Mouse (Mus musculus) Patski (cell line): ENCODE measurements around the gene Nsmf. TPM values are rescaled to one million over a fixed set of nuclear protein-coding genes. Genes with fewer than 3 reads are reported as not detected.

Experiments
- ATAC-seq: fragments of 100-300 bp; one replicate; pipeline ENCODE4 v1.8.0; 2021
- CTCF ChIA-PET: fragments of 350-600 bp; sonication (Branson Sonifier 250); formaldehyde crosslinking; loops from one replicate; lab custom pipeline; 2022; ENCODE audit warnings: inconsistent platforms; lab: Charles Lee
- POLR2A ChIA-PET: fragments of 350-600 bp; sonication (Branson Sonifier 250); formaldehyde crosslinking; loops from one replicate; lab custom pipeline; 2022; ENCODE audit warnings: antibody characterized with exemption, inconsistent platforms; lab: Charles Lee
- DNase-seq: peaks from one replicate; pipeline ENCODE4 v3.0.0-alpha.2; 2011; ENCODE audit warnings: low read depth, low spot score
- H3K27me3 ChIP-seq: fragments of 371-371 bp; one replicate; pipeline ENCODE4 v1.5.1; 2021
- CTCF ChIP-seq: fragments of 100-300 bp; IDR thresholded peaks from one replicate; pipeline ENCODE4 v1.5.1; 2021
- in situ Hi-C: fragments of 300-500 bp; cut with MboI; formaldehyde crosslinking; loops from 3 replicates; pipeline ENCODE4 v1.11.1; 2018; ENCODE audit warnings: low pct_unique_long_range_greater_than_20kb, mixed read lengths
- polyA plus RNA-seq: library from polyadenylated mRNA; unstranded; gene quantifications from one replicate; pipeline ENCODE4 v1.2.3, GENCODE M21; 2021

Nsmf gene
- polyA plus RNA-seq, 1 experiment from 2014 or later = 120 TPM

DNA sequence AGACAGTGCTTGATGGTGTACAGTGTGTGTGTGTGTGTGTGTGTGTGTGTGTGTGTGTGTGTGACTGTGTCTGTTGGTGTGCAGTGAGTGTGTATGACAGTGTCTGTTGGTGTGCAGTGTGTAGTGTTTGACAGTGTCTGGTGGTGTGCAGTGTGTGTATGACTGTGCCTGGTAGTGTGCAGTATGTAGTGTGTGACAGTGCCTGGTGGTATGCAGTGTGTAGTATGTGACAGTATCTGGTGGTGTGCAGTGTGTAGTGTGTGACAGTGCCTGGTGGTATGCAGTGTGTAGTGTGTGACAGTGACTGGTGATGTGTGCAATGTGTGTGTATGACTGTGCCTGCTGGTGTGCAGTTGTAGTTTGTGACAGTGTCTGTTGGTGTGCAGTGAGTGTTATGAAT, 55.3 kb downstream of the Nsmf start:
- H3K27me3 ChIP-seq = peaks cover 6% of the 10 kb centered on the region
- no peak for TF ChIP-seq CTCF
- in situ Hi-C loops = no loop called here
- DNase-seq (no peak), ATAC-seq (no peak)
- ChIA-PET CTCF (no interaction called here), POLR2A (interaction anchor here (0.6 kb wide), 1 partner anchor 12 kb away, joined by 5 read pairs; no protein-coding TSS in a partner anchor)

DNA sequence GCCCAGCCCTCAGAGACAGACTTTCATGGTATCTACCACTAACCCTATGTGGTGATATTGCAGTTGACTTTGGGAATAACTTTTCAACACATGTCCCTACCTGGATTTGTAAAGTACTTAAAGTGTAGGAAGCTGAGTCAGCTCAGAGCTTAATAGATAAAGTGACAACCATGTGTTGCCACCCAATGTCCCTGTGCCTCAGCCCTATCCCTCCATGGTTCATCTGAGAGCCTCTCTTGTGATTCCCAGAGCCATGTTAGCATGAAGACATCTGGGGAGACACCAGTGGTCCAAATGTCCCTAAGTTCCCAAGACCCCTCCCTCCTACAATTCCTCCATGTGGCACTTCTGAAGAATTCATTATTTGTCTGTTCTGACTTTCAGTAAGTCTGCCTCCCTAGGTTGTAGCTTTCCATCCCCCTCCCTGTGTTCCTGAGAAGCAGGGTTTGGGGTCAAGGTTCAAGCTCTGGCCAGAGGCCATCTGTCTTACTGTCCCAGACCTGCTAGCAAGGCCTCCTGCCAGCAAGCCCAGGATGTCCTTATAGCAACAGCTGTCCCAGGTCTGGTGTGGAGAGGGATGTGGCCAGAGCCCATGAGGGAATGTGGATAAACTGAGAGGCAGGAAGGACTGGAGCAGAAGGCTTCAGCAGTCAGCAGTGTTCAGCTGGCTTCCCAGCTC, 56.5 kb downstream of the Nsmf start:
- H3K27me3 ChIP-seq = no peaks in the 10 kb centered on the region
- in situ Hi-C loops = no loop called here
- ChIA-PET POLR2A (no interaction called here), CTCF (interaction anchor here (0.7 to 1.5 kb wide), 2 partner anchors 8 to 9 kb away, joined by 3 to 5 read pairs; no protein-coding TSS in a partner anchor)
- DNase-seq (no peak), ATAC-seq (no peak)
- TF ChIP-seq CTCF = no peak

DNA sequence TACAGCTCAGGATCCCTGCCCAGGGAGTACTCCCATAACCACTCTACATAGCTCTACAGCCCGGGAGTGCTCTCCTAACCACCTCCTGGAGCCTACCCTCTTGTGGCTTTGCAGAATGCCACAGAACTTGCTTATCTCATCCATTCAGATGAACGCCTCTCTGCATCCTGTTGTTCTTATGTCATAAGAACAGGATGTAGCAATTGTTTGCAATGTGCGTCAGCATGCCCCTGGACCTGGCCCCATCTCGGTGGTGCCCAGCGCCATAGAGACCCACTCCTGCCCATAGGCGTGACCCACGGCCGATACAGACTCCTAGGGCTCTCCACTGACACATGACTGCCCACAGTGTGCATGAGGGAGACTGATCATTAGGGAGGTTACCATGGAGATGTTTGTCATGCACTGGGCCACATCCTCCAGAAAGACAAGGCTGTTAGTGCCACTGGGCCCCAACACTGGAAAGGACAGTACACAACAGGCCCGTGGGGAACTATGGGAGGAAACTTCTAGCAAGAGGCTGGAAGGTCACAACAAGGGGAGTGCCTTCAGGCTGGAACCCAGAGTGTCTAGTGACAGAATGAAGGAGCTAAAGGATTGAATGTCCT, 57.1 kb downstream of the Nsmf start:
- ATAC-seq (peak; percentile 64), DNase-seq (no peak)
- in situ Hi-C loops = no loop called here
- ChIA-PET POLR2A (no interaction called here), CTCF (interaction anchor here (1.0 to 1.5 kb wide), 2 partner anchors 9 to 10 kb away, joined by 4 to 5 read pairs; no protein-coding TSS in a partner anchor)
- no peaks in the 10 kb centered on the region for H3K27me3 ChIP-seq
- no peak for TF ChIP-seq CTCF

Other genes starting within 250 kb of the Nsmf start
- 43.4 TPM for gene Ehmt1, start 134.7 kb upstream of the Nsmf start, polyA plus RNA-seq
- gene Arrdc1, start 119.1 kb upstream of the Nsmf start, polyA plus RNA-seq = 36.4 TPM
- 31.1 TPM for gene Zmynd19, start 104.6 kb upstream of the Nsmf start, polyA plus RNA-seq
- gene Dph7, start 92.0 kb upstream of the Nsmf start, polyA plus RNA-seq = 22.1 TPM
- gene Mrpl41, start 79.3 kb upstream of the Nsmf start, polyA plus RNA-seq = 47.6 TPM
- gene Pnpla7, start 78.3 kb upstream of the Nsmf start, polyA plus RNA-seq = 16.6 TPM
- not detected for gene Entpd8, start 25.9 kb downstream of the Nsmf start, polyA plus RNA-seq
- gene Noxa1, start 40.8 kb downstream of the Nsmf start, polyA plus RNA-seq = not detected
- gene Nrarp, start 126.4 kb downstream of the Nsmf start, polyA plus RNA-seq = 0.12 TPM
- 7.0 TPM for gene Tor4a, start 142.5 kb downstream of the Nsmf start, polyA plus RNA-seq
- 75.7 TPM for gene Nelfb, start 157.1 kb downstream of the Nsmf start, polyA plus RNA-seq
- 0.06 TPM for gene Stpg3, start 160.3 kb downstream of the Nsmf start, polyA plus RNA-seq
- gene Fam166a, start 164.4 kb downstream of the Nsmf start, polyA plus RNA-seq = 0.32 TPM
- gene Tubb4b, start 170.3 kb downstream of the Nsmf start, polyA plus RNA-seq = 298 TPM
- not detected for gene Slc34a3, start 180.0 kb downstream of the Nsmf start, polyA plus RNA-seq
- not detected for gene Rnf224, start 182.4 kb downstream of the Nsmf start, polyA plus RNA-seq
- 0.09 TPM for gene Rnf208, start 187.9 kb downstream of the Nsmf start, polyA plus RNA-seq
- gene Cysrt1, start 188.1 kb downstream of the Nsmf start, polyA plus RNA-seq = not detected
- 5.0 TPM for gene AL732309.1, start 192.5 kb downstream of the Nsmf start, polyA plus RNA-seq
- gene Tmem203, start 201.1 kb downstream of the Nsmf start, polyA plus RNA-seq = 26.3 TPM
- gene Tprn, start 208.3 kb downstream of the Nsmf start, polyA plus RNA-seq = 110 TPM
- gene Ssna1, start 218.1 kb downstream of the Nsmf start, polyA plus RNA-seq = 75.4 TPM
- 99.7 TPM for gene Anapc2, start 218.1 kb downstream of the Nsmf start, polyA plus RNA-seq
- not detected for gene Tmem210, start 233.8 kb downstream of the Nsmf start, polyA plus RNA-seq
- not detected for gene Lrrc26, start 235.6 kb downstream of the Nsmf start, polyA plus RNA-seq